Mouse (Mus musculus): ENCODE measurements around the gene Sh3pxd2a.

DNA sequence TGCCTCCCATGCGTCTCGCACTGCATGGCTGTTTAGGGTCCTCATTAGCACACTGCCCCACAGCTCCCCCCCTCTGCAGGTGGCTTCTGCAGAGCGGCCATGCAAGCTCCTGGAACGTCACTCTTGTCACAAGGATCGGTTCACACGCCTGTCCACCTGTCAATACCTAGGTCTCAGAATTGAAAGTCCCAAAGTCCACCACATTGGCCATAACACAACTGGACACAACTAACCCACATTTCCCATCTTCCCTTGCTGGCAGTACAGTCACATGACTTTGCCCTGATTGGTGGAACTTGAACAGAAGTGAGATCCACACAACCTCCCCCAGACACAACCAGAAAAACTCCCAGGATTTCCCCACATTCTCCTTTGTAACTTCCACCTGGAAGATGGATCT, 53.9 kb downstream of the Sh3pxd2a start:
- TF ChIP-seq POLR2A (IDR thresholded peaks at IDR 0.05; ENCODE audit: low read depth, low read length): no peak
- TF ChIP-seq CTCF (IDR thresholded peaks at IDR 0.05; ENCODE audit: borderline replicate concordance, insufficient read depth, low read length): no peak
